Mouse (Mus musculus) adrenal gland, adult (tissue): ENCODE measurements at regions not wholly inside any gene's neighbourhood (a gene's known extent, or its start where the extent isn't known, plus 50 kb on each side); places are given as distances from the start of the nearest gene placed in this dataset.
A peak's percentile ranks its signal among the peaks of the same experiment; 100 is the strongest.

Experiments used
- DNase-seq, 2 experiments: peaks; one replicate each; pipeline ENCODE4 v3.0.0; 2022 to 2023; ENCODE audit warnings: low spot score in 1 of 2; ENCODE audit not compliant: inconsistent age in 2 of 2

DNA sequence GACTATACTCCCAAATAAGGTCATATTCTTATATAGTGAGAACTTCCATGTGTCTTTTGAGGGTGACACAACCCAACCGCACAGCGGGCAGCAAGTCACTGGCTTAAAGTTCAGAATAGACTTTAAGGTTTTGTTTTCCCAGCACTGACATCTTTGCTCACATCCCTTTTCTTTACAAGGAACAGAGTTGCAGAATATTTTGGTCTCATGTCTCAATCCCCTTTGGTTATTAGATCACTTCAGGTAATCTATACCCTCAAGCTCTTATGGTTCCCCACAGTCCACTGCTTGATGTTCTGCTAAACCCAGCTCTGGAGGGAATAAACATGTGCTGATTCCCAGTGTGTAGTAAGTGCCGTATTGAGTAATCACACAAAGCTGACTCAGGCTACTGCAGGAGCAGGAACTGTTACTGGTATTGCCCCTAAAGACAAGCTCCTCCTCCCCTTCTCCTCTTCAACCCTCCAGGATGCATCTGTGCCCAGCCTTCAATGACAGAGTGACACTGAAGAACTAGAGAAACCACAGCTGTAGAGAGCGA is 77.8 kb upstream of the Tmc1 start:
- DNase-seq: peak; percentile 33 to 82

GRCm38 (mm10) chr19:21030971-21031370 is 77.0 kb upstream of the Tmc1 start:
- DNase-seq: peak in 1 of 2 experiments; percentile 51

GRCm38 (mm10) chr19:21028981-21029380 is 75.0 kb upstream of the Tmc1 start:
- DNase-seq: peak in 1 of 2 experiments; percentile 48

DNA sequence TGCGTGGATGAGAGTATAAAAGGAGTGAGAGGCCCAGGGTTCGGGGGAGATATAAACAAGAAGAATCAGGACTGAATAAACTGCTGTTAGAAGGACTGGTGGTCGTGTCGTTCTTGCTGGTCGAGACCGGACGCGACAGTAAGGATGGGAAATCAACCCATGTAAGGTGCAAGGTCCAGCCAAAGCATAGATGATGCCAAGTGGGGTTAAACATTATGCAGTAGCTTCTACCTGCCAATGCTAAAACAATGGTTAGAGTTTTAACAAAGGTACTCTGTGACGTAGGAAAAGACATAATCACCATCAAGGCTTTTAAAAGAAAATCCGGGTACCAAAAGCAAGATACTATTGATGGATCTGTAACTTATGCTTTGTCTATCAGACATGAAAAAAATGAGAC is 58.4 kb upstream of the Tmc1 start:
- no peak for DNase-seq

- no peak for DNase-seq
Observed at GRCm38 (mm10) chr19:21009607-21010006, 55.6 kb upstream of the Tmc1 start.

DNA sequence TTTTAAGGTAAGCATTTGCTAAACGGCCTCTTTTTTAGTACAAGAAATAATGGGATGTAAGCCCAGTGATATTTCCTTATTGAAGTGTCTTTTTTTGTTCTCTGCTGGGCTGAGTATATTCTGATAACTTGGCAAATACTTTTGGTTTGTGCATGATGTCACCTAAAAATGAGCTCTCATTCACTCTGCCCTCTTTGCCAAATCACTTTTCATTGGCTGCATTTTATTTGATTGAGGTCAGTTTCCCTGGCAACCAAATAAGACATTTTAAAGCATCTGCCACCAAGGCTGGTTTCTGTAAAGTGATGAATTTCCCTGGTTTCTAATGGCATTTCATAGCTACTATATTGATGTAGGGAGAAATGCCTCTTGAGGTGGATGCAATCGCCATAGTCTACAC is 50.4 kb upstream of the Tmc1 start:
- no peak for DNase-seq
